Mouse (Mus musculus) megakaryocyte, embryonic 14.5 days (primary cell): ENCODE measurements around the gene Gm2310. TPM values are rescaled to one million over a fixed set of nuclear protein-coding genes. Genes with fewer than 3 reads are reported as not detected.

Experiments used
- H3K27me3 ChIP-seq: replicated peaks from 2 replicates; pipeline ENCODE3; 2012; ENCODE audit warnings: inconsistent platforms
- H3K36me3 ChIP-seq: replicated peaks from 2 replicates; pipeline ENCODE3; 2012; ENCODE audit warnings: low read length, inconsistent platforms, mixed read lengths
- H3K4me1 ChIP-seq: 2 replicates; pipeline ENCODE4 v1.6.1; 2012; ENCODE audit warnings: inconsistent platforms
- H3K4me3 ChIP-seq: replicated peaks from 2 replicates; pipeline ENCODE3; 2012; ENCODE audit warnings: moderate library complexity, mild to moderate bottlenecking, inconsistent platforms
- H3K9me3 ChIP-seq: 2 replicates; pipeline ENCODE4 v1.6.1; 2012; ENCODE audit warnings: inconsistent platforms
- FLI1 ChIP-seq: IDR thresholded peaks from 2 replicates; pipeline ENCODE4 v1.6.1; 2012; ENCODE audit warnings: low read length, inconsistent platforms, mixed read lengths
- GATA1 ChIP-seq: IDR thresholded peaks from 3 replicates; pipeline ENCODE4 v1.6.1; 2012; ENCODE audit warnings: mixed read lengths, low read length, inconsistent platforms, borderline replicate concordance
- polyA plus RNA-seq: library from polyadenylated mRNA; stranded (reverse); fragments of >175 nt; gene quantifications from 2 replicates; pipeline ENCODE4 v1.2.3, GENCODE M21; 2012; ENCODE audit warnings: low replicate concordance; ENCODE audit not compliant: insufficient read depth

Gene Gm2310
- polyA plus RNA-seq, 1 experiment: not detected

GRCm38 (mm10) chr15:8502431-8502830 lies 17.3 kb downstream of the Gm2310 start:
- no peaks in the 10 kb centered on the region for H3K27me3 ChIP-seq
- no peaks in the 10 kb centered on the region for H3K36me3 ChIP-seq
- peaks cover 26% of the 10 kb centered on the region for H3K9me3 ChIP-seq
- H3K4me1 ChIP-seq: no peaks in the 10 kb centered on the region
- no peak overlapping the region for H3K4me3 ChIP-seq
- TF ChIP-seq FLI1: no peak
- TF ChIP-seq GATA1: no peak

GRCm38 (mm10) chr15:8485261-8485660 lies 34.5 kb downstream of the Gm2310 start:
- Histone ChIP-seq H3K4me1 (no peaks in the 10 kb centered on the region), H3K4me3 (no peak overlapping the region), H3K9me3 (peaks cover 4% of the 10 kb centered on the region), H3K27me3 (peaks cover 2% of the 10 kb centered on the region), H3K36me3 (no peaks in the 10 kb centered on the region)
- no peak for TF ChIP-seq GATA1
- TF ChIP-seq FLI1: no peak

GRCm38 (mm10) chr15:8469006-8469575 lies 50.7 kb downstream of the Gm2310 start:
- no peak overlapping the region for H3K4me3 ChIP-seq
- no peaks in the 10 kb centered on the region for H3K27me3 ChIP-seq

More at GRCm38 (mm10) chr15:8469006-8469575, 50.7 kb downstream of the Gm2310 start:
- Histone ChIP-seq H3K4me1 (no peaks in the 10 kb centered on the region), H3K9me3 (peaks cover 3% of the 10 kb centered on the region), H3K36me3 (no peaks in the 10 kb centered on the region)
- TF ChIP-seq FLI1 (no peak), GATA1 (no peak)

Other genes with a start within 250 kb of the Gm2310 start
- 0.17 and 1.7 TPM in 2 replicates for gene Nipbl, start 75.5 kb downstream of the Gm2310 start, polyA plus RNA-seq
- gene Slc1a3, start 190.8 kb upstream of the Gm2310 start, polyA plus RNA-seq: 0.02 and 6.4 TPM in 2 replicates